Comparison of ENCODE assay signal across 8 mouse cellular contexts in genomic region chr19:50678946-50679345, GRCm38 (mm10). TPM values are rescaled to one million over a fixed set of nuclear protein-coding genes. Genes with fewer than 3 reads are reported as not detected.
A peak's percentile ranks its signal among the peaks of the same experiment; 100 is the strongest.
DNase-seq lines count a peak whose midpoint lies in the region; ATAC-seq and TF ChIP-seq lines count a peak whose summit lies in the region.

No protein-coding gene starts in this region.

- DNase-seq in kidney, postnatal 14 days = no peak
- DNase-seq in embryonic facial prominence, embryonic 14.5 days (ENCODE audit: low spot score) = no peak
- no peak for DNase-seq in hindbrain, postnatal 0 days (ENCODE audit: low spot score)
- no peak for DNase-seq in frontal cortex, postnatal 10 days (ENCODE audit: low spot score in 2 of 2)
- no peak for DNase-seq in B cell, adult 2 months

- TF ChIP-seq CTCF in hindbrain, postnatal 0 days (IDR thresholded peaks at IDR 0.05; ENCODE audit: low read depth) = no peak

- H3K27ac ChIP-seq in kidney, embryonic 14.5 days (ENCODE audit: low read depth, low read length) = no peak overlapping the region
- no peak overlapping the region for H3K27ac ChIP-seq in embryonic facial prominence, embryonic 14.5 days (replicated peaks; ENCODE audit: low read depth, low read length)
- peak overlapping the region; percentile 74 for H3K27ac ChIP-seq in hindbrain, postnatal 0 days
- H3K27ac ChIP-seq in midbrain, embryonic 16.5 days (ENCODE audit: low read length) = peak overlapping the region; percentile 79

- H3K9ac ChIP-seq in kidney, embryonic 14.5 days (ENCODE audit: low read depth, low read length) = peak overlapping the region; percentile 53
- H3K9ac ChIP-seq in embryonic facial prominence, embryonic 14.5 days (ENCODE audit: low read depth, low read length) = peak overlapping the region; percentile 66
- peak overlapping the region; percentile 64 for H3K9ac ChIP-seq in hindbrain, postnatal 0 days (replicated peaks; ENCODE audit: low read length)
- H3K9ac ChIP-seq in midbrain, embryonic 16.5 days (ENCODE audit: low read depth, low read length) = peak overlapping the region; percentile 81

- WGBS in kidney, embryonic 14.5 days = 0% methylated on average over 2 of the region's 2 CpGs
- WGBS in embryonic facial prominence, embryonic 14.5 days = 0% methylated on average over 2 of the region's 2 CpGs
- 0% methylated on average over 2 of the region's 2 CpGs for WGBS in hindbrain, postnatal 0 days
- WGBS in midbrain, embryonic 16.5 days = 0% methylated on average over 2 of the region's 2 CpGs

- peak overlapping the region; percentile 70 for H3K4me3 ChIP-seq in kidney, embryonic 14.5 days (ENCODE audit: low read length)
- H3K4me3 ChIP-seq in embryonic facial prominence, embryonic 14.5 days (ENCODE audit: low read depth, low read length) = peak overlapping the region; percentile 57
- H3K4me3 ChIP-seq in hindbrain, postnatal 0 days (ENCODE audit: low read length) = peak overlapping the region; percentile 89
- peak overlapping the region; percentile 86 for H3K4me3 ChIP-seq in midbrain, embryonic 16.5 days (ENCODE audit: low read depth, low read length)

- no peaks in the 10 kb centered on the region for H3K36me3 ChIP-seq in kidney, embryonic 14.5 days (ENCODE audit: control insufficient read depth, insufficient read depth, low read length)
- H3K36me3 ChIP-seq in embryonic facial prominence, embryonic 14.5 days (ENCODE audit: control insufficient read depth, insufficient read depth, low read length) = no peaks in the 10 kb centered on the region
- no peaks in the 10 kb centered on the region for H3K36me3 ChIP-seq in hindbrain, postnatal 0 days (ENCODE audit: insufficient read depth, low read length)
- H3K36me3 ChIP-seq in midbrain, embryonic 16.5 days (ENCODE audit: control insufficient read depth, insufficient read depth, low read length) = no peaks in the 10 kb centered on the region

- H3K4me2 ChIP-seq in kidney, embryonic 14.5 days (replicated peaks; ENCODE audit: low read depth, low read length) = peak overlapping the region; percentile 91
- peak overlapping the region; percentile 96 for H3K4me2 ChIP-seq in embryonic facial prominence, embryonic 14.5 days (ENCODE audit: low read depth, low read length)
- peak overlapping the region; percentile 95 for H3K4me2 ChIP-seq in hindbrain, postnatal 0 days (ENCODE audit: low read depth, low read length)
- peak overlapping the region; percentile 96 for H3K4me2 ChIP-seq in midbrain, embryonic 16.5 days (ENCODE audit: low read length)

- ATAC-seq in kidney, embryonic 14.5 days (ENCODE audit: low FRiP score, low TSS enrichment) = 0 out of 2 replicates have a peak, but pooled peaks have one; percentile 14
- ATAC-seq in embryonic facial prominence, embryonic 14.5 days (ENCODE audit: low read depth) = peak; percentile 55
- ATAC-seq in hindbrain, postnatal 0 days = peak; percentile 55
- ATAC-seq in midbrain, embryonic 16.5 days = peak; percentile 22; the same call in 1 of the 2 replicates
- no peak for ATAC-seq in CD4-positive, CD25-positive, alpha-beta regulatory T cell, adult 4 months

- no peaks in the 10 kb centered on the region for H3K9me3 ChIP-seq in kidney, embryonic 14.5 days (ENCODE audit: control insufficient read depth, low read length)
- no peaks in the 10 kb centered on the region for H3K9me3 ChIP-seq in embryonic facial prominence, embryonic 14.5 days (ENCODE audit: control insufficient read depth, low read length)
- no peaks in the 10 kb centered on the region for H3K9me3 ChIP-seq in hindbrain, postnatal 0 days (ENCODE audit: low read length)
- H3K9me3 ChIP-seq in midbrain, embryonic 16.5 days (replicated peaks; ENCODE audit: control insufficient read depth, low read length, poor library complexity, severe bottlenecking) = no peaks in the 10 kb centered on the region

- H3K27me3 ChIP-seq in kidney, embryonic 14.5 days (ENCODE audit: control insufficient read depth, insufficient read depth, low read length) = peaks cover 21% of the 10 kb centered on the region
- H3K27me3 ChIP-seq in embryonic facial prominence, embryonic 14.5 days (replicated peaks; ENCODE audit: control insufficient read depth, insufficient read depth, low read length) = peaks cover 31% of the 10 kb centered on the region
- H3K27me3 ChIP-seq in hindbrain, postnatal 0 days (ENCODE audit: insufficient read depth, low read length) = no peaks in the 10 kb centered on the region
- no peaks in the 10 kb centered on the region for H3K27me3 ChIP-seq in midbrain, embryonic 16.5 days (ENCODE audit: control insufficient read depth, insufficient read depth, low read depth, low read length)

- no peaks in the 10 kb centered on the region for H3K4me1 ChIP-seq in kidney, embryonic 14.5 days (ENCODE audit: control insufficient read depth, insufficient read depth, low read length)
- H3K4me1 ChIP-seq in embryonic facial prominence, embryonic 14.5 days (ENCODE audit: control insufficient read depth, insufficient read depth, low read length) = peaks cover 5% of the 10 kb centered on the region; the same call in 1 of the 2 replicates
- no peaks in the 10 kb centered on the region for H3K4me1 ChIP-seq in hindbrain, postnatal 0 days (ENCODE audit: insufficient read depth, low read length)
- peaks cover 6% of the 10 kb centered on the region for H3K4me1 ChIP-seq in midbrain, embryonic 16.5 days (ENCODE audit: control insufficient read depth, insufficient read depth, low read length)

RNA-seq across cellular contexts. Expression of gene Sorcs1, which starts 0.5 kb away (rescaled TPM):
- polyA plus RNA-seq in kidney, embryonic 14.5 days (2014; fragmentation: Nextera tagmentation; extraction: Ambion mirVana) = 2.5 TPM in 2 replicates
- 3.5 and 4.9 TPM in 2 replicates for polyA plus RNA-seq in embryonic facial prominence, embryonic 14.5 days (2014; fragmentation: Nextera tagmentation; extraction: Ambion mirVana)
- 26.3 and 26.7 TPM in 2 replicates for total RNA-seq in hindbrain, postnatal 0 days (2014; rRNA removed)
- 15.5 and 15.7 TPM in 2 replicates for polyA plus RNA-seq in hindbrain, postnatal 0 days (2015; fragmentation: Nextera tagmentation; extraction: Ambion mirVana)
- 17.0 and 17.8 TPM in 2 replicates for polyA plus RNA-seq in midbrain, embryonic 16.5 days (2015; fragmentation: Nextera tagmentation; extraction: Ambion mirVana)
- polyA plus RNA-seq in CD4-positive, CD25-positive, alpha-beta regulatory T cell, adult 4 months (2017; shearing (Covaris generic)) = not detected

Comparison
In these comparisons a context has a peak if more than half of its experiments do, and no peak if none do; other contexts are left out.
1. H3K27ac ChIP-seq: peak in hindbrain, postnatal 0 days (single experiment) and midbrain, embryonic 16.5 days (single experiment); none in kidney, embryonic 14.5 days (single experiment) and embryonic facial prominence, embryonic 14.5 days (single experiment).
2. Peak in every context shown above with its lines, with median percentiles within 50 percentile points of each other: H3K4me2 ChIP-seq, H3K4me3 ChIP-seq and H3K9ac ChIP-seq.